Mouse (Mus musculus): ENCODE results near the gene Cnnm2. TPM values are rescaled to one million over a fixed set of nuclear protein-coding genes. Genes with fewer than 3 reads are reported as not detected.

Cnnm2 gene
- total RNA-seq, 1 experiment, result 43.2 TPM

DNA sequence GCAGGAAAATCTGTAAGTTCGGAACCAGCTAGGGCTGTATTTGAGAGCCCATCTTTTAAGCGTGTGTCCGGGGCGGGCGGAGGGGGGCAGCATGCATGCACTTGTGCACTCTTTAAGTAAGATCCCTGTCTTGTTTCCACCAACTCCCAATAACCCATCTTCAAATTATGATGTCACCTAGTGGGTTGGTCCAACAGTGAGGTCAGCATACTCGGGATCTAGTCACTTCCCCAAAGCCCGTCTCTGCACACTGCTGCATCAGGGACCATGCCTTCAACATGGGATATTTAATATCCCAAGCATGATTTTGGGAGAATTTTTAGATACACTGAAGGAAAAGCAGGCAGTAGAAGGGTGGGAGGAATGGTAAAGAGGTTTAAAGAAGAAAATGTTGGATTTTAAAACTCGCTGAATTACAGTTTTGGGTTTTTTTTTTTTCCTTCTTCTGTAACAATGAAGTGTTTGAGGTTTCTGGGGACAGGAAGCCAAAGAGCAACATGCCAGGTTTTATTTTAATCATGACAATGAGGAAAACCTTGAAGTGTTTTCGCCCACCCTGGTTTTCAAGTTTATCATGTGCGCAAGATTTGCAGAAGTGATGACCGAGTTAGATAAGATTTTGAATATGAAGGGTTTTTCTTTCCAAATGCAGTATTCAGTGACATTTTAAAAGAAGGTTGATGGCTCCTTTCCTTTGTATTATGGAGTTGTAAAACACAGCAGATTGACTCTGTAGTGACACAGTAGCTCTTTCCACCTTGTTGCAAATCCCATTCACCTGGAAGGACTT is 76.1 kb downstream of the Cnnm2 start:
- in situ Hi-C loops (cut with MboI; ENCODE audit: low sequenced_read_pairs in 2 of 2, unreplicated experiment in 2 of 2), result no loop called here
- H3K36me3 ChIP-seq (ENCODE audit: control insufficient read depth, insufficient read depth, low read length, poor library complexity, severe bottlenecking), result no peaks in the 10 kb centered on the region
- peaks cover 24 to 43% of the 10 kb centered on the region in 2 experiments for H3K4me1 ChIP-seq (ENCODE audit: control insufficient read depth in 2 of 2, insufficient read depth in 2 of 2, low read length in 2 of 2, poor library complexity in 1 of 2)
- no peak overlapping the region for H3K9ac ChIP-seq (ENCODE audit: insufficient read depth, low read depth, low read length, poor library complexity, severe bottlenecking)
- DNase-seq (ENCODE audit: low read depth, low spot score), result no peak
- no peaks in the 10 kb centered on the region for H3K9me3 ChIP-seq (ENCODE audit: control insufficient read depth, insufficient read depth, low read depth, low read length)
- peak overlapping the region; percentile 86; the same call in 1 of the 2 replicates for H3K27ac ChIP-seq (ENCODE audit: insufficient read depth, low read depth, low read length, poor library complexity, severe bottlenecking)
- no peak overlapping the region for H3K4me3 ChIP-seq (ENCODE audit: insufficient read depth in 1 of 2, low read depth in 1 of 2, low read length in 2 of 2, poor library complexity in 1 of 2, severe bottlenecking in 1 of 2)
- no peak for TF ChIP-seq MAFK (IDR thresholded peaks at IDR 0.05; ENCODE audit: insufficient read depth, low read depth, low read length)
- no peak for TF ChIP-seq CHD2 (IDR thresholded peaks at IDR 0.05; ENCODE audit: low read depth, low read length)
- no peak for TF ChIP-seq ZNF384 (IDR thresholded peaks at IDR 0.05; ENCODE audit: low read depth, low read length)
- TF ChIP-seq HCFC1 (IDR thresholded peaks at IDR 0.05; ENCODE audit: borderline replicate concordance, insufficient read depth, low read length), result no peak
- no peak for TF ChIP-seq ZC3H11A (IDR thresholded peaks at IDR 0.05; ENCODE audit: borderline replicate concordance, low read depth, low read length)

DNA sequence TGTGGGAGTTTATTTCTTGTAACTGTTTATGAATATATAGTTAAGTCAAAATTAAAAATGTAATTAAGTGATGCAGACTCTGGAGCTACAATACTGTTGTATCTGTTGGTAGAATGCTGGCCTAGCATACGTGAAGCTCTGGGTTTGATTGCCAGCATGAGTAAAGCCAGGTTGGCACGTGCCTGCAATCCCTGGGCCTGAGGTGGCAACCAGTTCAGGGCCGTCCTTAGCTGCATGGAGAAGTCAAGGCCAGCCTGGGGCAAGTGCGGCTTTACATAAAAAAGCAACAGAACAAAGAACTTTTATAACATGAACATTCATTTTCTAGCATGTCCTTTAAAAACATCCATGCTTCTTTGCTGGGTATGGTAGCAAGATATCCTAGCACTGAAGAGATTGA is 79.6 kb downstream of the Cnnm2 start:
- H3K9ac ChIP-seq (ENCODE audit: insufficient read depth, low read depth, low read length, poor library complexity, severe bottlenecking), result no peak overlapping the region
- no peak overlapping the region for H3K4me3 ChIP-seq (ENCODE audit: insufficient read depth in 1 of 2, low read depth in 1 of 2, low read length in 2 of 2, poor library complexity in 1 of 2, severe bottlenecking in 1 of 2)
- no peak for TF ChIP-seq MAFK (IDR thresholded peaks at IDR 0.05; ENCODE audit: insufficient read depth, low read depth, low read length)
- TF ChIP-seq CHD2 (IDR thresholded peaks at IDR 0.05; ENCODE audit: low read depth, low read length), result no peak
- no peak for TF ChIP-seq ZNF384 (IDR thresholded peaks at IDR 0.05; ENCODE audit: low read depth, low read length)
- TF ChIP-seq HCFC1 (IDR thresholded peaks at IDR 0.05; ENCODE audit: borderline replicate concordance, insufficient read depth, low read length), result no peak
- no peak for TF ChIP-seq ZC3H11A (IDR thresholded peaks at IDR 0.05; ENCODE audit: borderline replicate concordance, low read depth, low read length)
- H3K27ac ChIP-seq (ENCODE audit: insufficient read depth, low read depth, low read length, poor library complexity, severe bottlenecking), result no peak overlapping the region
- peaks cover 21 to 38% of the 10 kb centered on the region in 2 experiments for H3K4me1 ChIP-seq (ENCODE audit: control insufficient read depth in 2 of 2, insufficient read depth in 2 of 2, low read length in 2 of 2, poor library complexity in 1 of 2)
- in situ Hi-C loops (cut with MboI; ENCODE audit: low sequenced_read_pairs in 2 of 2, unreplicated experiment in 2 of 2), result no loop called here
- peaks cover 1% of the 10 kb centered on the region; the same call in 1 of the 2 replicates for H3K36me3 ChIP-seq (ENCODE audit: control insufficient read depth, insufficient read depth, low read length, poor library complexity, severe bottlenecking)
- no peaks in the 10 kb centered on the region for H3K9me3 ChIP-seq (ENCODE audit: control insufficient read depth, insufficient read depth, low read depth, low read length)
- DNase-seq (ENCODE audit: low read depth, low spot score), result no peak

DNA sequence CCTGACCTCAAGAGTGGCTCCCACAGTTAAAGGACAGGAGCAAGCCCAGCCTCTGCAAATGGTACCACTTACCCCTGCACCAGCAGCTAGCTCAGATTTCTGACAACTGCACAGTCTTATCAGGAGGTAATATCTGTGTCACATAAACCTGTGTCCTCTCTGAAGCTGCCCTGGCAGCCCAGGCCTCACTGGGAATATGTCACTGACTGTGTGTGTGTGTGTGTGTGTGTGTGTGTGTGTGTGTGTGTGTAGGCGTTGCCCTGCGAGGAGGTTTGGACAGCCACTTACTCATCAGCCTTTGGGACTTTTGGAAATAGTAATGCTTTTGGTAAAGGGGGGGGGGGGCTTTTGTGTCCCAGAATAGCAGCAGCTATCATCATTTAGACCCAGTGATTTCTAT is 81.6 kb downstream of the Cnnm2 start:
- TF ChIP-seq ZNF384 (IDR thresholded peaks at IDR 0.05; ENCODE audit: low read depth, low read length) (no peak), HCFC1 (IDR thresholded peaks at IDR 0.05; ENCODE audit: borderline replicate concordance, insufficient read depth, low read length) (no peak), MAFK (IDR thresholded peaks at IDR 0.05; ENCODE audit: insufficient read depth, low read depth, low read length) (no peak), CHD2 (IDR thresholded peaks at IDR 0.05; ENCODE audit: low read depth, low read length) (no peak), ZC3H11A (IDR thresholded peaks at IDR 0.05; ENCODE audit: borderline replicate concordance, low read depth, low read length) (no peak)
- Histone ChIP-seq H3K4me3 (ENCODE audit: insufficient read depth in 1 of 2, low read depth in 1 of 2, low read length in 2 of 2, poor library complexity in 1 of 2, severe bottlenecking in 1 of 2) (no peak overlapping the region), H3K9me3 (ENCODE audit: control insufficient read depth, insufficient read depth, low read depth, low read length) (no peaks in the 10 kb centered on the region), H3K9ac (ENCODE audit: insufficient read depth, low read depth, low read length, poor library complexity, severe bottlenecking) (no peak overlapping the region), H3K27ac (ENCODE audit: insufficient read depth, low read depth, low read length, poor library complexity, severe bottlenecking) (no peak overlapping the region), H3K4me1 (ENCODE audit: control insufficient read depth in 2 of 2, insufficient read depth in 2 of 2, low read length in 2 of 2, poor library complexity in 1 of 2) (peaks cover 9 to 30% of the 10 kb centered on the region in 2 experiments), H3K36me3 (ENCODE audit: control insufficient read depth, insufficient read depth, low read length, poor library complexity, severe bottlenecking) (peaks cover 1% of the 10 kb centered on the region; the same call in 1 of the 2 replicates)
- in situ Hi-C loops (cut with MboI; ENCODE audit: low sequenced_read_pairs in 2 of 2, unreplicated experiment in 2 of 2), result no loop called here
- DNase-seq (ENCODE audit: low read depth, low spot score), result no peak

DNA sequence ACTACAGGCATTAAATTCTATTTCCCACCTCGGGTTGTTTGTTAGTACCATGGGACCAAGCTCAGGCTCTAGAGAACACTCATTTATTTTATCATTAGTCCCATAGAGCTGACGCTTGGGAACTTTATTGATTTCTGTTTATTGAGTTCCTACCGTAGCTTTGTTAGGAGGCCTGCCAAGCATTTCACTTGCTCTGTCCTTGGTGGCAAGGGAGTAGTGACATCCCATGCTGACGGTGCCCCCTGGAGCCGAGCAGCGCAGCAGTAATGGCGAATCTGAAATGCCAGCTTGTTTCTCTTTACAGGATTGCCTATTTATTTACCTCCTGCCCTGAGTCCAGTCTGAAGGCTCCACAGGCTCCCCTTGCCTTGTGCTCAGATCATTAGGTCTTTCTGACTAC is 84.7 kb downstream of the Cnnm2 start:
- H3K9ac ChIP-seq (ENCODE audit: insufficient read depth, low read depth, low read length, poor library complexity, severe bottlenecking), result no peak overlapping the region
- TF ChIP-seq ZC3H11A (IDR thresholded peaks at IDR 0.05; ENCODE audit: borderline replicate concordance, low read depth, low read length) (no peak), MAFK (IDR thresholded peaks at IDR 0.05; ENCODE audit: insufficient read depth, low read depth, low read length) (no peak), HCFC1 (IDR thresholded peaks at IDR 0.05; ENCODE audit: borderline replicate concordance, insufficient read depth, low read length) (no peak), ZNF384 (IDR thresholded peaks at IDR 0.05; ENCODE audit: low read depth, low read length) (no peak), CHD2 (IDR thresholded peaks at IDR 0.05; ENCODE audit: low read depth, low read length) (no peak)
- no peaks in the 10 kb centered on the region for H3K9me3 ChIP-seq (ENCODE audit: control insufficient read depth, insufficient read depth, low read depth, low read length)
- H3K27ac ChIP-seq (ENCODE audit: insufficient read depth, low read depth, low read length, poor library complexity, severe bottlenecking), result no peak overlapping the region
- H3K4me3 ChIP-seq (ENCODE audit: insufficient read depth in 1 of 2, low read depth in 1 of 2, low read length in 2 of 2, poor library complexity in 1 of 2, severe bottlenecking in 1 of 2), result no peak overlapping the region
- peaks cover 1% of the 10 kb centered on the region; the same call in 1 of the 2 replicates for H3K36me3 ChIP-seq (ENCODE audit: control insufficient read depth, insufficient read depth, low read length, poor library complexity, severe bottlenecking)
- peaks cover 20 to 24% of the 10 kb centered on the region in 2 experiments for H3K4me1 ChIP-seq (ENCODE audit: control insufficient read depth in 2 of 2, insufficient read depth in 2 of 2, low read length in 2 of 2, poor library complexity in 1 of 2)
- in situ Hi-C loops (cut with MboI; ENCODE audit: low sequenced_read_pairs in 2 of 2, unreplicated experiment in 2 of 2), result no loop called here
- DNase-seq (ENCODE audit: low read depth, low spot score), result no peak

Data from ES-E14 (cell line).